Mouse (Mus musculus) left cerebral cortex, adult 8-10 months (tissue): ENCODE measurements at regions not wholly inside any gene's neighbourhood (a gene's known extent, or its start where the extent isn't known, plus 50 kb on each side); places are given as distances from the start of the nearest gene placed in this dataset.

Experiments
- DNase-seq, 2 experiments: peaks; one replicate each; pipeline ENCODE4 v3.0.0; 2022; ENCODE audit warnings: low spot score in 2 of 2

GRCm38 (mm10) chr7:73319004-73319403 lies 56.3 kb upstream of the Rgma start:
- no peak for DNase-seq

GRCm38 (mm10) chr7:73319994-73320393 lies 55.3 kb upstream of the Rgma start:
- no peak for DNase-seq

- DNase-seq = no peak
These were observed 52.7 kb upstream of the Rgma start for GRCm38 (mm10) chr7:73322466-73323151.

- no peak for DNase-seq
These were observed 51.8 kb upstream of the Rgma start for GRCm38 (mm10) chr7:73323556-73323955.

- DNase-seq = no peak
These were observed 49.8 kb upstream of the Rgma start for GRCm38 (mm10) chr7:73325503-73325902.
